Mouse (Mus musculus) hindbrain, embryonic 12.5 days (tissue): ENCODE data around the gene Gm20388. TPM values are rescaled to one million over a fixed set of nuclear protein-coding genes. Genes with fewer than 3 reads are reported as not detected.
A peak's percentile ranks its signal among the peaks of the same experiment; 100 is the strongest.
"Not testable (repeated sequence)": the region's sequence is repeated elsewhere in the genome, so short reads cannot be mapped to it uniquely, and the experiment has no call there.

Source experiments
- ATAC-seq: fragments of 200-750 bp; cut with Nextera tagmentation; 2 replicates; pipeline ENCODE4 v1.8.0; 2017; ENCODE audit warnings: moderate TSS enrichment; ENCODE audit not compliant: low FRiP score
- H3K27ac ChIP-seq: fragments of 300-500 bp; sonication (generic); 2 replicates; pipeline ENCODE4 v1.5.1; 2016; ENCODE audit warnings: mild to moderate bottlenecking
- H3K27me3 ChIP-seq: fragments of 300-500 bp; sonication (generic); 2 replicates; pipeline ENCODE4 v1.6.1; 2016; ENCODE audit warnings: mild to moderate bottlenecking
- H3K36me3 ChIP-seq: fragments of 300-500 bp; sonication (generic); 2 replicates; pipeline ENCODE4 v1.6.1; 2016; ENCODE audit warnings: mild to moderate bottlenecking
- H3K4me1 ChIP-seq: fragments of 300-500 bp; sonication (generic); 2 replicates; pipeline ENCODE4 v1.6.1; 2016
- H3K4me2 ChIP-seq: fragments of 300-500 bp; sonication (generic); replicated peaks from 2 replicates; pipeline ENCODE4 v1.6.1; 2016; ENCODE audit warnings: mild to moderate bottlenecking
- H3K4me3 ChIP-seq: fragments of 300-500 bp; sonication (generic); 2 replicates; pipeline ENCODE4 v1.5.1; 2016; ENCODE audit warnings: mild to moderate bottlenecking
- H3K9ac ChIP-seq: fragments of 300-500 bp; sonication (generic); 2 replicates; pipeline ENCODE4 v1.6.1; 2016; ENCODE audit warnings: mild to moderate bottlenecking, moderate library complexity
- H3K9me3 ChIP-seq: fragments of 300-500 bp; sonication (generic); replicated peaks from 2 replicates; pipeline ENCODE4 v1.6.1; 2016; ENCODE audit warnings: mild to moderate bottlenecking
- WGBS: fragments of 180-500 bp; shearing (Covaris S2); methylation state at CpG from one replicate; pipeline ENCODE4 v1.1.7; 2016; 5-methylcytosine and 5-hydroxymethylcytosine counted together
- polyA plus RNA-seq: library from polyadenylated mRNA; unstranded; fragments of >200 nt; fragmentation: Nextera tagmentation; extraction: Ambion mirVana; gene quantifications from 2 replicates; pipeline ENCODE4 v1.2.1, GENCODE M21; 2016

The Gm20388 gene
- polyA plus RNA-seq, 1 experiment from 2014 or later = not detected

DNA sequence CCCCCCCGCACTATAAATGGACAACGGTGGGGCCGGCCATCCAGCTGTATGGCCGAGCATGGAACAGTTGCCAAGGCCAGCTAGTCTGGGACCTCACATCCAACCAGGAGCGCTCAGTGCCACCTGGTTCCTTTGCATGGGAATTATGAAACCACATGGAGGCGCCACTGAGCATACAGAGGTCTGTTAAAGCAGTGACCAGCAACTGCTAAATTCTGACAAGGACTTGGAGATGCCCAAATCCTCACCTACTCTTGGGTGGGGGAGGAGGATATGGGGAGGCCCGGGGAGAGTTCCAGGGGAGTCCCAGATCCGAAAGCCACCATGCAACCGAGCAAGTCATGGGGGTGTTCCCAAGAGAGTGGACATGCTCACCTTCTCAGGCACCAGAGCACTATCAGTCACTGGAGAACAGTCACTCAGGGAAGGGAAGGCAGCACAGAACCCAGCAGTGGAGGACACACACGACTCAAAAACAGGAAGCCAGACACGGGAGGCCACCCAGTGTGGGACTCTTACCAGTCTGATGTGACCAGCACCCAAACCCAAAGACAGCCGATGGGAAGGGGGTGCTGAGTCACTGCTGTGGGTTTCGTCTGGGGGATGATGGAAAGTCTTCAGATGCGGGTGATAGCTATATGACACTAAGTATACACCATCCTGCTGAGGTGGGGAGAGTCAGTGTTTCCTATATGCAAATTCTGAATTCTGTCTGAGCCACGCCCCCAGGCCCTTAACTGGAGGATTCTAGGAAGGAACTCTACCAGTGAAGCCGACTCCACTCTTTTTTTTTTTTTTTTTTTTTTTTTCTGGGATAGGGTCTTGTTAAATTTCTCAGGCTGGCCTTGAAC is 422.0 kb downstream of the Gm20388 start:
- WGBS = 73% methylated on average over 16 of the region's 16 CpGs
- ATAC-seq = no peak
- H3K27me3 ChIP-seq = peaks cover 4% of the 10 kb centered on the region; the same call in 1 of the 2 replicates
- H3K36me3 ChIP-seq = no peaks in the 10 kb centered on the region
- no peak overlapping the region for H3K4me3 ChIP-seq
- H3K9ac ChIP-seq = no peak overlapping the region
- no peak overlapping the region for H3K4me2 ChIP-seq
- H3K9me3 ChIP-seq = no peaks in the 10 kb centered on the region
- peaks cover 51% of the 10 kb centered on the region for H3K4me1 ChIP-seq
- H3K27ac ChIP-seq = no peak overlapping the region

DNA sequence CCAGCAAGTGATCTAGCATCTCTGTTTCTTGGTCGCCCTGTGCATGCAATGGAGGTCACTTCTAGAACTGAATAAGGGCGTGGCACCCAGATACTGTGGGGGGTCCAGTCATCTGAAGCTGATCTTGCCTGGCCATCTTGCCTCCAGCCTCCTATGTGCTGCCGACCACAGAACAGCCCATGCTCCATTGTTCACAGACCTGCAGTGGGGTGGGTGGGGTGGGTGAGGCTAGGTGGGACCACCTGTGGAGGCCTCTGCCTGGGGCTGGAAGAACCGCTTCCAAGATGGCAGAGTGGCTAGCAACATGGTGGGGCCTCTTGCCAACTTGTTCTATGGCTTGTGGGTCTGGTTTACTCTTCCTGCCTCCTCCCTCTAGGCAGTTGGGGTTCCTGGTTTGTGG is 423.0 kb downstream of the Gm20388 start:
- Histone ChIP-seq H3K9ac (no peak overlapping the region), H3K4me3 (no peak overlapping the region), H3K9me3 (no peaks in the 10 kb centered on the region), H3K27me3 (peaks cover 4% of the 10 kb centered on the region; the same call in 1 of the 2 replicates), H3K4me1 (peaks cover 54% of the 10 kb centered on the region), H3K36me3 (no peaks in the 10 kb centered on the region), H3K4me2 (no peak overlapping the region), H3K27ac (no peak overlapping the region)
- no peak for ATAC-seq
- 92% methylated on average over 4 of the region's 4 CpGs for WGBS

DNA sequence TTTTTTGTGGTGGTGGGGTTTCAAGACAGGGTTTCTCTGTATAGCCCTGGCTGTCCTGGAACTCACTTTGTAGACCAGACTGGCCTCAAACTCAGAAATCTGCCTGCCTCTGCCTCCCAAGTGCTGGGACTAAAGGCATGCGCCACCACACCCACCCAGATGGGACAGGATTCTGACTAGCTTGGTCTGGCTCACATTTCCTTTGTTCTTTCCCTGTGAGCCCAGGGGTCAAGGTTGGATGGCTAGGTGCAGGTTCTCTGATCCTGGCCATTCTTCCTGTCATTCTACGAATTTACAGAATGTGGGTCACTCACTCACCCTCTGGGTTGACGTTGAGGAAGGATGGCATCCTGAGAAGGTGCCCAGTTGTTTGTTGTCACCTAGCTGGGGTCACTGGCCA is 423.6 kb downstream of the Gm20388 start:
- 60% methylated on average over 3 of the region's 3 CpGs for WGBS
- not testable (repeated sequence) for ATAC-seq, H3K36me3 ChIP-seq, H3K9me3 ChIP-seq, H3K9ac ChIP-seq, H3K27me3 ChIP-seq, H3K4me3 ChIP-seq
- peak overlapping the region; percentile 95 for H3K27ac ChIP-seq
- peaks cover 52% of the 10 kb centered on the region for H3K4me1 ChIP-seq
- H3K4me2 ChIP-seq = 0 out of 2 replicates have a peak overlapping the region, but pooled peaks have one; percentile 11

DNA sequence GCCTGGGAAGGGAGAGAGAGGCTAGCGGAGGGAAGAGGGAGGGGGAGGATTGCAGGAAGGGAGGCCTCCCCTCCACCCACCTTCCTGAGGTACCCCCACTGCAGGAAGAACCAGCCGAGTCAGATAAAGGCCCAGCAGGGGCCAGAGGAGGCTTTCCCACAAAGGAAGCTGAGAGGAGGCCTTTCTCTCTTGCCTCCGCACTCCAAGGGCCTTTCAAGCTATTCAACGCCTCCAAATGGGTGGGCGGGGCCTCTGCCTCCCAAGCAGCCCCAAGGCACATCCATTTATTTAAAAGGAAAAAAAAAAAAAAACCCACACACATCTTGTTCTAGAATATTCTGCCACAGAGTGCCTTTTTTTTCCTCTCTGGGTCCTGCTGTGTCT is 424.2 kb downstream of the Gm20388 start:
- no peaks in the 10 kb centered on the region for H3K36me3 ChIP-seq
- no peak overlapping the region for H3K4me3 ChIP-seq
- peak overlapping the region; percentile 2; the same call in 1 of the 2 replicates for H3K9ac ChIP-seq
- peak overlapping the region; percentile 95 for H3K27ac ChIP-seq
- peaks cover 4% of the 10 kb centered on the region; the same call in 1 of the 2 replicates for H3K27me3 ChIP-seq
- WGBS = 4% methylated on average over 5 of the region's 5 CpGs
- H3K9me3 ChIP-seq = no peaks in the 10 kb centered on the region
- H3K4me2 ChIP-seq = peak overlapping the region; percentile 39
- peaks cover 54% of the 10 kb centered on the region for H3K4me1 ChIP-seq
- peak; percentile 38 for ATAC-seq

DNA sequence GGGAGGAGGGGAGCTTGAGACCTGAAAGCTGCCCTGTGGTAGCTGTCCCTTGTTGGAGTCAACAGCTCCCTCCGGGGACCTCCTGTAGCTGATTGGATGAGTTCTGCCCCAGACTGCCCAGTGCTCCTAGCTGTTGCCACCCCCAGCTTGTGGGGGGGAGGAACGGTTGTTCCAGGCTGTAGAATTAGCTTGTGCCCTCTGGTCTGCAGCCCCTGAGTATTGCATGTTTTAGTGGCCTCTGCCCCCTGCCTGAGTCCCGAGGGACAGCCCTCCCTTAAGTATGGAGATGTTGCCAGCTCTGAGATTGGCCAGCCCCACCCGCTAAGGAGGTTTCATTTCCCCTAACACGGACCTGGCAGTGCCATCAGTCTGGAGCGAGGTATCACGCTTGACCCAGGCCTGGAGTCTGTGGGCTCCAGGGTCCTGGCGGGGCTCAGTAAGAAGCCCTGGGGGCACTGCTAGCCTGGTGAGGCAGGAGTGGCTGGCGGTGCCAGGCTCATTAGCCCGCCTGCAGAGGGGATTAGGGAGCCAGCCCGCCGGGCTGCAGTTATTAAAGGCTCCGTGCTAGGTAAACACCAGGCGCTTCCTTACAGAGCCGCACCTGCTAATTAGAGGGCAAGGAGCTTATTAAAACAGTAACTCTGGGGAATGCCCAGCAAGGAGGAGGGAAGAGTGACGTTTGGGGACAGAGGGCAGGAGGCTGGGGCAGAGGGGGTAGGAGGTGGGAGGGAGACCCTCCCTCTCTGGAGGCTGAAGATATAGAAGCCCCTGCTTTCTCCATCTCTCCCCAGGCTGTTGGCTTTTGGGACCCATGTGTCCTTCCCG is 424.8 kb downstream of the Gm20388 start:
- Histone ChIP-seq H3K27ac (peak overlapping the region; percentile 95), H3K4me1 (peaks cover 60% of the 10 kb centered on the region), H3K4me2 (peak overlapping the region; percentile 39), H3K9me3 (no peaks in the 10 kb centered on the region), H3K36me3 (no peaks in the 10 kb centered on the region), H3K9ac (peak overlapping the region; percentile 42), H3K4me3 (no peak overlapping the region), H3K27me3 (peaks cover 4% of the 10 kb centered on the region; the same call in 1 of the 2 replicates)
- 3% methylated on average over 17 of the region's 17 CpGs for WGBS
- ATAC-seq = peak; percentile 57

DNA sequence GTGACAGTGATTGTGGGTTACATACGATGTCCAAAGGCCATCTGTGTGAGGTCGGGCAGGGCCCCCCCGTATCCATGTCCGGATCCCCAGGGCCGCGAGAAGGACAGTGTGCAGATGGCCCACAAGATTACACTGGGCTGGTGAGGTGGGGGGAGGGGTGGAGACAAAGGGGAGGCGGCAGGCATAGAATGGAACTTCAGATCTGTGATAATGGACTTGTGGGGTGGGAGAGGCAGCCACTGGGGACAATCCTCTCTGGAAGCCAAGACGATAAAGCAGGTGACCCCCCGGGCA is 425.4 kb downstream of the Gm20388 start:
- peak overlapping the region; percentile 39 for H3K4me2 ChIP-seq
- WGBS = 0% methylated on average over 9 of the region's 9 CpGs
- no peaks in the 10 kb centered on the region for H3K36me3 ChIP-seq
- no peaks in the 10 kb centered on the region for H3K9me3 ChIP-seq
- peaks cover 4% of the 10 kb centered on the region; the same call in 1 of the 2 replicates for H3K27me3 ChIP-seq
- ATAC-seq = peak; percentile 70
- H3K27ac ChIP-seq = peak overlapping the region; percentile 95
- H3K9ac ChIP-seq = peak overlapping the region; percentile 42; the same call in 1 of the 2 replicates
- no peak overlapping the region for H3K4me3 ChIP-seq
- H3K4me1 ChIP-seq = peaks cover 65% of the 10 kb centered on the region

DNA sequence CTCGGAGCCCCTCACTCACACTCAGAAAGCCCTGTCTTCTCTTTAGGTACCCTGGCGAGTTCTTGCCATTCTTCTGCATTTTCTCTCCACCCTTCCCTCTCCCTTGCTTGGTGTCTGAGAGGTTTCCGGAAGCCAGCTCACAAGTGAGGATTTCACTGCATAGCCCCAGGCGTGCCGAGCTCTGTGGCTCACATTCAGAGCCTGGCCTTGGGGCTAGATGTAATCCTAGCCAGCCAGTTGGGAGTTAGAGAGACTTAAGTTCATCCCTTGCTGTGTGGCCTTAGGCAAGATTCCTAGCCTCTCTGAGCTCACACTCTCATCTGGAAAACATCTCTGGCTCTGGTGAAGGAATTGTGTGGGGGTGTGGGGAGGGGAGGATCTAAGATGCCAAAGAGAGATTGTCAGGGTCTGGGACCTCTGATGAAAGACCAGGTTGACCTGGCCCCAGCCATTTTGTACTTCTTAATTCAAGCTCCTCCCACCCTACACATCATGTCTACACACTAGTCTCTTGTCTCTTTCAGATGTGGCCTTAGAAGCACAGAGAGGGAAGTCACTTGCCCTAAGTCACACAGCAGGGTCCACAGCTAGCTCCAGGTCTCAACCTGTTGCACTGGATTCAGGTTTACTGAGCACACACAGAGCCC is 426.4 kb downstream of the Gm20388 start:
- H3K4me1 ChIP-seq = peaks cover 65% of the 10 kb centered on the region
- no peak for ATAC-seq
- whole genome bisulfite sequencing = 41% methylated on average over 5 of the region's 5 CpGs
- H3K9me3 ChIP-seq = no peaks in the 10 kb centered on the region
- H3K36me3 ChIP-seq = no peaks in the 10 kb centered on the region
- no peak overlapping the region for H3K4me3 ChIP-seq
- peak overlapping the region; percentile 57; the same call in 1 of the 2 replicates for H3K27ac ChIP-seq
- H3K9ac ChIP-seq = no peak overlapping the region
- no peak overlapping the region for H3K4me2 ChIP-seq
- no peaks in the 10 kb centered on the region for H3K27me3 ChIP-seq

DNA sequence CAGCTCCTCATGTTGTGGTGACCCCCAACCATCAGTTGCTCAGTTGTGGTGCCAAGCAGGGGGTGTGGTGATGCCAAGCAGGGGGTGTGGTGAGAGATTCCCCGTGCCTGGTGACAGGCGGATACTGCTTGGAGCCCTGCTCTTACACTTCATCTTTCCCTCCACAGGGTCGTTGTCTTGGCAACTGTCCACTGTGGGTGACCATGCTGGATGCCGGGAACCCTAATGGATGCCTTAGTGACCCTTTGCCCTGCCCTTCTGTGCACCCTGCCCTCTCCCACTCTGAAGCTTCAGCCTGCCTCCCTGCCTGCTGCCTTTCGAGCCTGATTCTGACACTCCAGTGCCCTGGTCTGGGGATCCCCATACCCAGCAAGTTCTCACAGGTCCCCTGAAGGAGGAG is 427.0 kb downstream of the Gm20388 start:
- no peaks in the 10 kb centered on the region for H3K9me3 ChIP-seq
- no peak for ATAC-seq
- 37% methylated on average over 5 of the region's 5 CpGs for WGBS
- H3K4me3 ChIP-seq = no peak overlapping the region
- H3K4me1 ChIP-seq = peaks cover 70% of the 10 kb centered on the region
- H3K9ac ChIP-seq = no peak overlapping the region
- H3K4me2 ChIP-seq = no peak overlapping the region
- H3K27me3 ChIP-seq = no peaks in the 10 kb centered on the region
- no peak overlapping the region for H3K27ac ChIP-seq
- H3K36me3 ChIP-seq = no peaks in the 10 kb centered on the region

DNA sequence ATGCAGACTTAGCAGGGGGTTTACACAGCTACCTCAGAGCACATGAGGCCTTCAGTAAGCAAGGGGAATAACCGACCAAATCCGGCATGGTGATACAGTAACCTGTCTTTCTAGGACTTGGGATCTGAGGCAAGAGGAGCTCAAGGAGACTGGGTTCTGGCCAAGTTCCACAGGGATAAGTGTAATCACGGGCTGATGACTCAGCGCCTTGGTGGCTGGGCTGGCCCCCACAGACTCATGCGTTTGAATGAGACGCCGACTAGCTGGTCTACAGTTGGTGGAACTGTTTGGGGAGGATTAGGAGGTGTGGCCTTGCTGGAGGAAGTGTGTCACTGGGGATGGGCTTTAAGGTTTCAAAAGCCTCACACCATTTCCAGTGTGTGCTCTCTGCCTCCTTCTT is 428.0 kb downstream of the Gm20388 start:
- Histone ChIP-seq H3K9ac (no peak overlapping the region), H3K27ac (no peak overlapping the region), H3K4me1 (peaks cover 75% of the 10 kb centered on the region), H3K4me3 (no peak overlapping the region), H3K27me3 (no peaks in the 10 kb centered on the region), H3K9me3 (no peaks in the 10 kb centered on the region), H3K4me2 (no peak overlapping the region), H3K36me3 (no peaks in the 10 kb centered on the region)
- ATAC-seq = no peak
- whole genome bisulfite sequencing = 97% methylated on average over 7 of the region's 7 CpGs

DNA sequence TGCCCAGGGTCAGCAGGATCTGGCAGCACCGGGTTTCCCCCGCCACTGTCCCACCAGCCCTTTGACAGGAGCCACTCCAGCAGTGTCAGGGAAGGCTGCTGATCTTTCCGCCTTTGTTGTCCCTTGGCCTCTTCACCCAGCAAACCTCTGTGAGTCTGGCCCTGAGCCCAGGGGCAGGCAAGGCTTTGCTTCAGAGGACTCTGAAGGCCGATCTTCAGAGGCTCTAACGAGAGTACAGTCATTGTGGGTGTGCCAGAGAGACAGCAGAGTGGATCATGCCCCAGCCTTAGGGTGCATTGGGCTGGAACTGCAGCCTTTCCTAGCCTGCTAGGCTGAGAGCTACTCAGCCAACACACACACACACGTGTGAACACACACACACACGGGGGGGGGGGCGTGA is 429.1 kb downstream of the Gm20388 start:
- WGBS = 65% methylated on average over 7 of the region's 8 CpGs

DNA sequence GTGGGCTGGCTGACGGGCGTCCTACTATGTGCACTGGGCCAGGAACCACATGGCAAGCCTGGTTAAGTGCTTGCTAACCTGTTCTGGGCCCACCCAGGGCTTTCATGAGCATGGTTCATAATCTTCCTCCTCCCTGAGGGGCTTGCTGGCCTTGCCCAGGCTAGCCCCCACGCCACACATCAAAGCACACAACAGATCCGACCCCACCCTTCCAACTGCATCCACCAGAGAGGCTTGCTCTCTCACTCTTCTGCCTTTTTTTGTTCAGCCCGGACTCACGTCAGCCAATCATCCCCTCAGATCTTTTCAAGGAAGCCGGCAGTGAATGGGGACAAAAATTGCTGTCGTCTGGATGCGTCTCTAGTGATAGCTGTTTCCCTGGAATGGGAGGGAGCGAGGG is 430.5 kb downstream of the Gm20388 start:
- Histone ChIP-seq H3K4me2 (no peak overlapping the region), H3K27me3 (no peaks in the 10 kb centered on the region), H3K4me3 (no peak overlapping the region), H3K9me3 (no peaks in the 10 kb centered on the region), H3K9ac (no peak overlapping the region), H3K36me3 (no peaks in the 10 kb centered on the region), H3K4me1 (peaks cover 80% of the 10 kb centered on the region), H3K27ac (no peak overlapping the region)
- WGBS = 51% methylated on average over 10 of the region's 10 CpGs
- ATAC-seq = no peak

More for the DNA sequence above, 429.1 kb downstream of the Gm20388 start:
- H3K36me3 ChIP-seq = no peaks in the 10 kb centered on the region
- no peak for ATAC-seq
- H3K4me1 ChIP-seq = peaks cover 80% of the 10 kb centered on the region
- no peak overlapping the region for H3K4me3 ChIP-seq
- H3K9ac ChIP-seq = no peak overlapping the region
- H3K27ac ChIP-seq = peak overlapping the region; percentile 60; the same call in 1 of the 2 replicates
- no peaks in the 10 kb centered on the region for H3K9me3 ChIP-seq
- H3K4me2 ChIP-seq = no peak overlapping the region
- H3K27me3 ChIP-seq = no peaks in the 10 kb centered on the region
